Mouse (Mus musculus) mouse trophoblast stem cell (cell line): ENCODE results near the gene Baiap2.

Experiments
- in situ Hi-C, 2 experiments: fragments of 300-500 bp; cut with MseI, MboI; formaldehyde crosslinking; loops; 2 replicates in 1 of 2; 3 replicates in 1 of 2; pipeline ENCODE4 v1.15.1; 2025

The Baiap2 gene

GRCm38 (mm10) chr11:119975739-119976501 lies 33.4 kb downstream of the Baiap2 start:
- in situ Hi-C loops = no loop called here

- in situ Hi-C loops = no loop called here
Measured at GRCm38 (mm10) chr11:119978701-119979100, 36.1 kb downstream of the Baiap2 start.

GRCm38 (mm10) chr11:119979596-119980385 lies 37.2 kb downstream of the Baiap2 start:
- in situ Hi-C loops = no loop called here

GRCm38 (mm10) chr11:119981769-119982168 lies 39.2 kb downstream of the Baiap2 start:
- in situ Hi-C loops = no loop called here

GRCm38 (mm10) chr11:119982236-119982635 lies 39.7 kb downstream of the Baiap2 start:
- in situ Hi-C loops = no loop called here

- in situ Hi-C loops = no loop called here
Measured at GRCm38 (mm10) chr11:119983151-119983550, 40.6 kb downstream of the Baiap2 start.

GRCm38 (mm10) chr11:119986751-119987425 lies 44.3 kb downstream of the Baiap2 start:
- in situ Hi-C loops = loop anchor here in 1 of 2 experiments (5.0 kb wide), 1 partner anchor 65 kb away; no protein-coding TSS in a partner anchor

GRCm38 (mm10) chr11:119987876-119988275 lies 45.3 kb downstream of the Baiap2 start:
- in situ Hi-C loops = loop anchor here in 1 of 2 experiments (5.0 kb wide), 1 partner anchor 66 kb away; no protein-coding TSS in a partner anchor

- in situ Hi-C loops = loop anchor here in 1 of 2 experiments (5.0 kb wide), 1 partner anchor 66 kb away; no protein-coding TSS in a partner anchor
Measured at GRCm38 (mm10) chr11:119988391-119988790, 45.8 kb downstream of the Baiap2 start.

GRCm38 (mm10) chr11:119989115-119989564 lies 46.6 kb downstream of the Baiap2 start:
- in situ Hi-C loops = loop anchor here in 1 of 2 experiments (5.0 kb wide), 1 partner anchor 67 kb away; no protein-coding TSS in a partner anchor

GRCm38 (mm10) chr11:119990658-119991337 lies 48.2 kb downstream of the Baiap2 start:
- in situ Hi-C loops = no loop called here

- in situ Hi-C loops = no loop called here
Measured at GRCm38 (mm10) chr11:119991338-119991678, 48.7 kb downstream of the Baiap2 start.

GRCm38 (mm10) chr11:119997351-119997750 lies 54.8 kb downstream of the Baiap2 start:
- in situ Hi-C loops = no loop called here

- in situ Hi-C loops = no loop called here
Measured at GRCm38 (mm10) chr11:120002041-120002440, 59.5 kb downstream of the Baiap2 start.

- in situ Hi-C loops = no loop called here
Measured at GRCm38 (mm10) chr11:120002634-120003220, 60.2 kb downstream of the Baiap2 start.

GRCm38 (mm10) chr11:120005434-120006317 lies 63.1 kb downstream of the Baiap2 start:
- in situ Hi-C loops = no loop called here

GRCm38 (mm10) chr11:120007496-120008080 lies 65.0 kb downstream of the Baiap2 start:
- in situ Hi-C loops = no loop called here

GRCm38 (mm10) chr11:120008501-120008900 lies 65.9 kb downstream of the Baiap2 start:
- in situ Hi-C loops = no loop called here

GRCm38 (mm10) chr11:120008956-120009355 lies 66.4 kb downstream of the Baiap2 start:
- in situ Hi-C loops = no loop called here
